Mouse (Mus musculus): Measurements from ENCODE around the gene Hsd17b6. TPM values are rescaled to one million over a fixed set of nuclear protein-coding genes. Genes with fewer than 3 reads are reported as not detected.

Hsd17b6 gene
- polyA plus RNA-seq, 1 experiment: not detected

- H3K9me3 ChIP-seq (ENCODE audit: control insufficient read depth, low read length): no peaks in the 10 kb centered on the region
- TF ChIP-seq GATA1 (IDR thresholded peaks at IDR 0.05; ENCODE audit: low read length): no peak
- H3K4me3 ChIP-seq (replicated peaks): no peak overlapping the region
- peaks cover 97% of the 10 kb centered on the region for H3K36me3 ChIP-seq (ENCODE audit: control insufficient read depth)
- H3K27me3 ChIP-seq (ENCODE audit: control insufficient read depth): no peaks in the 10 kb centered on the region
- peaks cover 4% of the 10 kb centered on the region for H3K4me1 ChIP-seq (ENCODE audit: control insufficient read depth)
Observed at GRCm38 (mm10) chr10:128022196-128022595, 14.8 kb upstream of the Hsd17b6 start.

GRCm38 (mm10) chr10:128015068-128015934 is 7.9 kb upstream of the Hsd17b6 start, which contains the start of gene Prim1:
Prim1 (plus strand) TSS chr10:128015168.
- H3K9me3 ChIP-seq (ENCODE audit: control insufficient read depth, low read length): no peaks in the 10 kb centered on the region
- H3K36me3 ChIP-seq (ENCODE audit: control insufficient read depth): peaks cover 38% of the 10 kb centered on the region
- TF ChIP-seq GATA1 (IDR thresholded peaks at IDR 0.05; ENCODE audit: low read length) (no peak), TAL1 (IDR thresholded peaks at IDR 0.05; ENCODE audit: low read length) (no peak)
- H3K4me3 ChIP-seq (replicated peaks): peak within 1 kb of the TSS; percentile 97
- H3K27me3 ChIP-seq (ENCODE audit: control insufficient read depth): no peaks in the 10 kb centered on the region
- H3K4me1 ChIP-seq (ENCODE audit: control insufficient read depth): peaks cover 25% of the 10 kb centered on the region

DNA sequence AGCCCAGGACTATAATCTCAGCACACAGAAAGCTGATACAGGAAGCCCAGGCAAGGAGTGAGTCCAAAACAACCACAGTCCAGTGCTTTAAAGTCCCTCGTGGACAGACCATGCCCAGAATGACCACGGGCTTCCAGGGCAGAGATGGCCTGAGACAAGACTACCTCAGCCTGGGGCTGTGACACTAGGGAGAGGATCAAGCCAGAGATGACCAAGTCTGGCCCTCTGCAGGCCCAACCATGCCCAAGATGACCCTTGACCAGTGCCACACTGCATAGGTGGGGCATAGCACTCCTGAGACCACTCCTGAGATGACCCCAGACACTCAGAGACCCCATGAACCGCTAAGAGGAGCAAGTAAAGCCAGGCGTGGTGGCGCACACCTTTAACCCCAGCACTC is 2.3 kb upstream of the Hsd17b6 start:
- H3K36me3 ChIP-seq (ENCODE audit: control insufficient read depth): no peaks in the 10 kb centered on the region
- H3K4me1 ChIP-seq (ENCODE audit: control insufficient read depth): peaks cover 1% of the 10 kb centered on the region
- no peaks in the 10 kb centered on the region for H3K9me3 ChIP-seq (ENCODE audit: control insufficient read depth, low read length)
- no peak overlapping the region for H3K4me3 ChIP-seq (replicated peaks)
- no peak for TF ChIP-seq GATA1 (IDR thresholded peaks at IDR 0.05; ENCODE audit: low read length)
- TF ChIP-seq TAL1 (IDR thresholded peaks at IDR 0.05; ENCODE audit: low read length): no peak
- no peaks in the 10 kb centered on the region for H3K27me3 ChIP-seq (ENCODE audit: control insufficient read depth)

DNA sequence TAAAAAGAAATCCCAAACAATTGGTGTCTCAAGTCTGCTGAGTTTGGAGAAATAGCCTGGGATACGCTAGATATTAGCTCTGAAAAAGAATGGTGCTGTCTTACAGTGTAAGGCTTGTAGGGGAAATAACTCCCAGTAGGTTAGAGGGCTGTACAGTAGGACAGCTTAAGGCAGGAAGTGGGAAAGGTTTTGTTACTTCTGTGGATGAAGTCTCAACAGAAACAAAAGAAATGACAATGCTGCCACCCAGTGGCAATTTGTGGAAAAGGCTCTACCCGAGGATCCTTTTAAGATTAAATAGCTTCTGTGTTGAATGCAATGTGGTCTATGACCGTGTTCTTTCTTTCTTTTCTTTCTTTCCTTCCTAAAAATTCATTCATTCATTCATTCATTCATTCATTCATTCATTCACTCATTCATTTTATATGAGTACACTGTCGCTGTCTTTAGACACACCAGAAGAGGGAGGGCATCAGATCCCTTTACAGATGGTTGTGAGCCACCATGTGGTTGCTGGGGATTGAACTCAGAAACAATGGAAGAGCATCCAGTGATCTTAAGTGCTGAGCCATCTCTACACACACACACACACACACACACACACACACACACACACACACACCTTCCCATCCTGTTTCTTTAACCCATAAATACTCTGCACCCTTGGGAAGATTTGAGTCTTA is 937 bp upstream of the Hsd17b6 start:
- TF ChIP-seq GATA1 (IDR thresholded peaks at IDR 0.05; ENCODE audit: low read length): no peak
- no peak for TF ChIP-seq TAL1 (IDR thresholded peaks at IDR 0.05; ENCODE audit: low read length)
- H3K27me3 ChIP-seq (ENCODE audit: control insufficient read depth): no peaks in the 10 kb centered on the region
- no peaks in the 10 kb centered on the region for H3K36me3 ChIP-seq (ENCODE audit: control insufficient read depth)
- H3K4me1 ChIP-seq (ENCODE audit: control insufficient read depth): no peaks in the 10 kb centered on the region
- no peaks in the 10 kb centered on the region for H3K9me3 ChIP-seq (ENCODE audit: control insufficient read depth, low read length)
- H3K4me3 ChIP-seq (replicated peaks): no peak overlapping the region

DNA sequence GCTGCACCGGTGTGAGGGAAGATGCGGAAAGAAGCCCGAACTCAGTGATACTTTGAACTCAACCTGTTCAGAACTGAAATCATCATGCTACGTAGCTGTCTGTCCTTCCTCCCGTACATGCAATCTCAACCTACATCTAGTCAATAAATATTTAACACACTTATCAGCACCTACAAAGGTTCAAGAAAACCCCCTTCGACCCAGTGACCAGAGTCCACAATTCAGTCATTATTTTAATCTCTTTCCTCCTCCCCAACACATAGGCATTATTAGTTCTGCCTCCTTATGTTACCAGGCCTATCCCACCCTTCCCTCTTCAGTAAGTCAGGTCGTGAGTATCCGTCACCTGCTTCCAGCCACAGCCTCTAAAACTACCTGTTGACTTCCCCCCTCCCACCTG is 1.9 kb downstream of the Hsd17b6 start:
- TF ChIP-seq TAL1 (IDR thresholded peaks at IDR 0.05; ENCODE audit: low read length) (no peak), GATA1 (IDR thresholded peaks at IDR 0.05; ENCODE audit: low read length) (no peak)
- H3K4me1 ChIP-seq (ENCODE audit: control insufficient read depth): no peaks in the 10 kb centered on the region

GRCm38 (mm10) chr10:128004918-128005317 is 2.5 kb downstream of the Hsd17b6 start:
- Histone ChIP-seq H3K36me3 (ENCODE audit: control insufficient read depth) (no peaks in the 10 kb centered on the region), H3K27me3 (ENCODE audit: control insufficient read depth) (no peaks in the 10 kb centered on the region), H3K9me3 (ENCODE audit: control insufficient read depth, low read length) (no peaks in the 10 kb centered on the region), H3K4me1 (ENCODE audit: control insufficient read depth) (no peaks in the 10 kb centered on the region), H3K4me3 (replicated peaks) (no peak overlapping the region)
- no peak for TF ChIP-seq TAL1 (IDR thresholded peaks at IDR 0.05; ENCODE audit: low read length)
- TF ChIP-seq GATA1 (IDR thresholded peaks at IDR 0.05; ENCODE audit: low read length): no peak

More for the DNA sequence above, 1.9 kb downstream of the Hsd17b6 start:
- Histone ChIP-seq H3K9me3 (ENCODE audit: control insufficient read depth, low read length) (no peaks in the 10 kb centered on the region), H3K27me3 (ENCODE audit: control insufficient read depth) (no peaks in the 10 kb centered on the region), H3K4me3 (replicated peaks) (no peak overlapping the region), H3K36me3 (ENCODE audit: control insufficient read depth) (no peaks in the 10 kb centered on the region)

DNA sequence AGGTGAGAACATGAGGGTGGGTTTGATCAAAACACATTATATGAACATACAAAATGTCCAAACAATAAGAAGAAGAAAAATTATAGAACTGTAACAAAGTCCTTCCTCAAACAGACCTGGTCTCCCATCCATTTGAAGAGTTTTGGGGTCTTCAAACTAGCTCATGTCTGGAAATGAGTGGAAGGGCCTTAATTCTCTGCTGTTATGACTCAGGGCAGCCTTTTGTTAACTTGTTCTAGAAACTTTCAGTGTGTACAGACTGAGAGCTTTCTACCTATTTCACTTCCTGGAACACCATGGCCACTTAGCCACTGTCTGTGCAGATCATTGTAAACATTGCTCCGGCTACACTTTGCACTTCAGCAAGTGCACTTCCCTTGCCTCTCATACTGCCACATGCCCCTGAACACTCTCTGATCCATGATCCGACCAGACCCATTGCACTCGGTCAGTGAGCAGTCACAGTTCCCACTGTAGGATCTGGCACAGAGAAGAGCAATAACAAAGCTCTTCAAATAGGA is 4.1 kb downstream of the Hsd17b6 start:
- Histone ChIP-seq H3K36me3 (ENCODE audit: control insufficient read depth) (no peaks in the 10 kb centered on the region), H3K4me3 (replicated peaks) (no peak overlapping the region), H3K27me3 (ENCODE audit: control insufficient read depth) (no peaks in the 10 kb centered on the region), H3K4me1 (ENCODE audit: control insufficient read depth) (no peaks in the 10 kb centered on the region), H3K9me3 (ENCODE audit: control insufficient read depth, low read length) (peaks cover 1% of the 10 kb centered on the region)
- TF ChIP-seq GATA1 (IDR thresholded peaks at IDR 0.05; ENCODE audit: low read length) (no peak), TAL1 (IDR thresholded peaks at IDR 0.05; ENCODE audit: low read length) (no peak)

DNA sequence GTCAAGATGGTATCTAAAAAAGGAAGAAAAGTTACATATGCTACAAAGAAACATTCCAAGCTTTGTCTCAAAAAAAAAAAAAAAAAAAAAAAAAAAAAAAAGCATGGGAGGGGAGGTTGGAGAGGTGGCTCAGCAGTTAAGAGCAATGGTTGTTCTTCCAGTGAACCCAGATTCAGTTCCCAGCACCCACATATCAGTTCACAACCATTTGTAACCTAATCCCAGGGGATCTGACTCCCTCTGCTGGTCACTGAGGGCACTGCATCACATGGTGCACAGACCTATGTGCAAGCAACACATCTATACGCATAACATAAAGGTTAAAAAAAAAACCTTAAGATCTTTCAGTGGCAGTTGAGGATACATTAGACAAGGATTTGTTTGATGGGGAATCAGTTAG is 9.2 kb downstream of the Hsd17b6 start:
- no peaks in the 10 kb centered on the region for H3K36me3 ChIP-seq (ENCODE audit: control insufficient read depth)
- peaks cover 5% of the 10 kb centered on the region for H3K9me3 ChIP-seq (ENCODE audit: control insufficient read depth, low read length)
- no peaks in the 10 kb centered on the region for H3K27me3 ChIP-seq (ENCODE audit: control insufficient read depth)
- no peak overlapping the region for H3K4me3 ChIP-seq (replicated peaks)
- TF ChIP-seq TAL1 (IDR thresholded peaks at IDR 0.05; ENCODE audit: low read length) (no peak), GATA1 (IDR thresholded peaks at IDR 0.05; ENCODE audit: low read length) (no peak)
- no peaks in the 10 kb centered on the region for H3K4me1 ChIP-seq (ENCODE audit: control insufficient read depth)

DNA sequence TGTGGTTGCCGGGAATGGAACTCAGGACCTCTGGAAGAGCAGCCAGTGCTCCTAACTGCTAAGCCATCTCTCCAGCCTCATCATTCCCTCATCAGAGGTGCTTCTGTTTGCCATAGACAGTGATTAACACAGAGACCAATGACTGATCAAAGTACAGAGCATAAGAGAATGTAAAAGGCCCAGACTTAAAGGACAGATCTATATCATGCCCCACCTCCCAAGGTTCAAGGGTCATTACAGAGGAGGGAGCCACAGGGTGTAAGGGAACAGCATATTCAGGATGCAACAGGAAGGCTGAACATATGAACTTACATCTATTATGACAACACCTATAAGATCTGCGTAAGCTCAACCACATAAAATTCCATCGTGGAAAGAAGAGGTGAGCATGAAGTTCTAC is 10.7 kb downstream of the Hsd17b6 start:
- no peaks in the 10 kb centered on the region for H3K4me1 ChIP-seq (ENCODE audit: control insufficient read depth)
- no peak overlapping the region for H3K4me3 ChIP-seq (replicated peaks)
- H3K27me3 ChIP-seq (ENCODE audit: control insufficient read depth): no peaks in the 10 kb centered on the region
- no peaks in the 10 kb centered on the region for H3K36me3 ChIP-seq (ENCODE audit: control insufficient read depth)
- no peak for TF ChIP-seq GATA1 (IDR thresholded peaks at IDR 0.05; ENCODE audit: low read length)
- TF ChIP-seq TAL1 (IDR thresholded peaks at IDR 0.05; ENCODE audit: low read length): no peak
- H3K9me3 ChIP-seq (ENCODE audit: control insufficient read depth, low read length): peaks cover 5% of the 10 kb centered on the region

Data from erythroblast, embryonic 14.5 days (primary cell).